Mouse (Mus musculus) kidney, adult 2 months (tissue): ENCODE data around the gene Pla2g2e. TPM values are rescaled to one million over a fixed set of nuclear protein-coding genes. Genes with fewer than 3 reads are reported as not detected.

Source experiments
- DNase-seq: peaks from one replicate; pipeline ENCODE4 v3.0.0; 2021
- H3K27ac ChIP-seq: fragments of 200-500 bp; 2 replicates; pipeline ENCODE4 v1.5.1; 2012; ENCODE audit warnings: low read depth, low read length, control low read depth, inconsistent platforms; ENCODE audit not compliant: insufficient read depth
- H3K27me3 ChIP-seq: fragments of 200-500 bp; replicated peaks from 2 replicates; pipeline ENCODE4 v1.6.1; 2012; ENCODE audit warnings: mild to moderate bottlenecking, moderate library complexity, low read length, inconsistent platforms; ENCODE audit not compliant: control insufficient read depth, insufficient read depth
- H3K36me3 ChIP-seq: fragments of 200-500 bp; 2 replicates; pipeline ENCODE4 v1.6.1; 2012; ENCODE audit warnings: mild to moderate bottlenecking, moderate library complexity, low read length, inconsistent platforms; ENCODE audit not compliant: control insufficient read depth, insufficient read depth
- H3K4me1 ChIP-seq: fragments of 200-500 bp; 2 replicates; pipeline ENCODE4 v1.6.1; 2011; ENCODE audit warnings: low read length; ENCODE audit not compliant: control insufficient read depth, insufficient read depth
- H3K4me3 ChIP-seq: fragments of 200-500 bp; 2 replicates; pipeline ENCODE4 v1.5.1; 2011; ENCODE audit warnings: mild to moderate bottlenecking, low read depth, low read length, control low read depth; ENCODE audit not compliant: insufficient read depth
- CTCF ChIP-seq: fragments of 200-500 bp; conservative IDR thresholded peaks from 2 replicates; pipeline ENCODE4 v1.5.1; 2011; ENCODE audit warnings: low read depth, mild to moderate bottlenecking, control low read depth, low read length, moderate library complexity, mixed read lengths; ENCODE audit not compliant: insufficient read depth, insufficient read length
- POLR2A ChIP-seq: fragments of 200-500 bp; IDR thresholded peaks from one replicate; pipeline ENCODE4 v1.6.1; 2011; ENCODE audit warnings: low read depth, low read length, control low read depth
- WGBS: fragments of 180-500 bp; shearing (Covaris S2); methylation state at CpG from one replicate; pipeline ENCODE4 v1.1.7; 2018; 5-methylcytosine and 5-hydroxymethylcytosine counted together
- polyA plus RNA-seq: library from polyadenylated mRNA; depleted of rRNA; stranded (reverse); fragments of >200 nt; gene quantifications from 2 replicates; pipeline ENCODE4 v1.2.3, GENCODE M21; 2012; rRNA removed

The Pla2g2e gene
- polyA plus RNA-seq, 1 experiment: 0.11 TPM

DNA sequence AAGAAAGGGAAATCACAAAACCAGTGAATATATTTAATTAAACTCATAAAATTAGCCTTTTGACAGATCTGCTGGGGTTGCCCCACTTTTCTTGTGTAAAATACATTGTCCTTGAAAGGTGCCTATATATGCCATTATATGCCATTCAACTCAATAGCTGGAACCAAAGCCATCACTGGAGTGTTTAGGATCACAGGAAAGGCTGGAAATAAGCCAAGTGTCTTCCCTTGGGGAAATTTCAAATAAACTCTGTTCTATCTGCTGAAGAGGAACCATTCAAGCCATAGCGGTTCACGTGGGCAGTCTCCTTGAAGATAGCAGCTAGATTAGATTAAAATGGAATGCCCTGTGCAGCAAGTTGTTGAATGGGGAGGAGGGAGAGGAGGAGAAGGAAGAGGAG lies 47.8 kb downstream of the Pla2g2e start:
- WGBS: 59% methylated on average over 2 of the region's 2 CpGs
- Histone ChIP-seq H3K27me3 (no peaks in the 10 kb centered on the region), H3K36me3 (no peaks in the 10 kb centered on the region), H3K4me3 (no peak overlapping the region), H3K27ac (no peak overlapping the region), H3K4me1 (no peaks in the 10 kb centered on the region)
- TF ChIP-seq POLR2A (no peak), CTCF (no peak)
- DNase-seq: no peak

Other genes starting within 250 kb of the Pla2g2e start
- 0.08 TPM in 1 of 2 replicates, not detected in the other for gene Vwa5b1, start 242.1 kb upstream of the Pla2g2e start, polyA plus RNA-seq
- 0.87 and 1.2 TPM in 2 replicates for gene Pla2g2c, start 153.2 kb upstream of the Pla2g2e start, polyA plus RNA-seq
- gene Ubxn10, start 140.8 kb upstream of the Pla2g2e start, polyA plus RNA-seq: 5.6 and 6.8 TPM in 2 replicates
- 0.03 TPM in 1 of 2 replicates, not detected in the other for gene Pla2g2f, start 120.3 kb upstream of the Pla2g2e start, polyA plus RNA-seq
- 0.64 and 8.4 TPM in 2 replicates for gene Pla2g2d, start 102.2 kb upstream of the Pla2g2e start, polyA plus RNA-seq
- 63.0 and 66.1 TPM in 2 replicates for gene Pla2g5, start 14.5 kb upstream of the Pla2g2e start, polyA plus RNA-seq
- gene Gm13030, start 4.0 kb upstream of the Pla2g2e start, polyA plus RNA-seq: not detected in 2 replicates
- 8.3 and 8.4 TPM in 2 replicates for gene Otud3, start 36.0 kb downstream of the Pla2g2e start, polyA plus RNA-seq
- 126 and 171 TPM in 2 replicates for gene Rnf186, start 89.2 kb downstream of the Pla2g2e start, polyA plus RNA-seq
- gene Tmco4, start 94.9 kb downstream of the Pla2g2e start, polyA plus RNA-seq: 19.6 and 22.4 TPM in 2 replicates
- not detected in 2 replicates for gene Htr6, start 197.6 kb downstream of the Pla2g2e start, polyA plus RNA-seq
- 35.7 and 42.9 TPM in 2 replicates for gene Nbl1, start 215.1 kb downstream of the Pla2g2e start, polyA plus RNA-seq